Mouse (Mus musculus): ENCODE measurements around the gene Ncbp2.
"Not testable (repeated sequence)": the region's sequence is repeated elsewhere in the genome, so short reads cannot be mapped to it uniquely, and the experiment has no call there.

Ncbp2 gene

DNA sequence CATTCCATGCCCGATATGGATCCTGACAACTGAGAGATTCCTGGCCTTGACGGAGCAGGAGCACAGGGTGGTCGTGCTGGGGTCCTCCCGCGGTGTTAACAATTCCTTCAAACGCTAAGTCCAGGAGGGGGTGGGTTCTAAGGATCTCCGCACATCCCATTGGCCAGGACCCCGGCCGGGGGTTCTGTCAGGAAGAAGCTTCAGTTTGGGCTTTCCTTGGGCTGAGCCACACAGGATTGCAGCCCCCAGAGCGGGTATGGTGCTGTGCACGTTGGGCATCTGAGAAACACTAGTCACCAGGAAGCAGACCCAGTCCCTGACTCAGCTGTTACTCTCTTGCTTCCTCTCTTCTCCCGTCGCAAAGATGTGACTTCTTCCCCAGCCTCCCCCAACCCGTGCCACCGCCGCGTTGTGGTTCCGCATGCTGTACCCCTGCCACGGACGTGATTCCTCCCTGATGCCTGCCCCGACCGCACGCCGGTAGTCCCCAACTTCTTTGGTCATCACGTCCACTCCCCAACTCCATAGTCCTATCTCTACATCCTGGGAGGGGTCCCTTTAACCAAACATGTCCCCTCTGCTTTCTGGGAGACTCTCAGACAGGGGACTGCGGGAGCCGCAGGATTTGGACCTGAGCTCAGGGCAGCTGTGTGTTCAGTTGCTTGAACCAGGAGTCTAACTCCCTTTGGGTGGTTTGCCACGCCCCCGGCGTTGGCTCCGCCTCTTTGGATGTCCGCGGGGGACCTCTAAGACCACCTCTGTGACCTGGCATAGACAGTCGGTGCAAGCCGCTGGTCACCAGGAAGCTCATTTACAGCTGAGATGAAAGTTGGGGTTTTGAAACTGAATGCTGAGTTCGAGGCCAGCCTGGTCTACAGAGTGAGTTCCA, 13.0 kb upstream of the Ncbp2 start:
- DNase-seq: no peak

DNA sequence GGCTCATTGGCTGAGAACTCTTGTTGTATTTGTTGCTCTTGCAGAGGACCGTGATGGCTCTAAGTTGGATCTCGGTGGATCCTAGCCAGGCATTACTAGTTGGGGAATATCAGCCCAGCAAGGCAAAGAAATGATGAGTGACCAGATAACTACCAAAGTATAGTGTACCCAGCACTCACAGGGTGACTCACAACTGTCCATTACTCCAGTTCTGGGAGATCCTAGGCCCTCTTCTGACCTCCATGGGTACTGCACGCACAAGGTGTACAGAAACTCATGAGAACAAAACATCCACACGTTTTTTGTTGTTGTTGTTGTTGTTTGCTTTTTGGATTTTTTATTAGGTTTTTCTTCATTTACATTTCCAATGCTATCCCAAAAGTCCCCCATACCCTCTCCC, 11.7 kb upstream of the Ncbp2 start:
- DNase-seq: no peak

DNA sequence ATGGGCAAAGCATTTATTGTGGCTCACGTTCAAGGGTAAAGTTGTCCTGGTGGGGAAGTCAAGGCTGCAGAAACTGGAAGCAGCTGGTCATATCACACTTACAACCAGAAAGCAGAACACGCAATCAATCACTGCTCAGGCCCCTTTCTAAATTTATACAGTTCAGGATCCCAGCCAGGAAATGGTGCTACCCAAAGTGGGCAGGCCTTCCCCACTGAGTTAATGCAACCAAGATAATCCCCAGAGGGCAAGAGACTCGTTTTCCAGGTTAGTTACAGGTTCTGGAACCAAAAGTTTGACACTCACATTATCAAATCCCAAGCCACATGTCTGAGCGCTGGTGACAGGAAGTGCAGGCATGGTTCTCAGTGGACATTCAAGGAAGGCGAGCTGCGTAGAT, 9.5 kb upstream of the Ncbp2 start:
- DNase-seq: no peak

DNA sequence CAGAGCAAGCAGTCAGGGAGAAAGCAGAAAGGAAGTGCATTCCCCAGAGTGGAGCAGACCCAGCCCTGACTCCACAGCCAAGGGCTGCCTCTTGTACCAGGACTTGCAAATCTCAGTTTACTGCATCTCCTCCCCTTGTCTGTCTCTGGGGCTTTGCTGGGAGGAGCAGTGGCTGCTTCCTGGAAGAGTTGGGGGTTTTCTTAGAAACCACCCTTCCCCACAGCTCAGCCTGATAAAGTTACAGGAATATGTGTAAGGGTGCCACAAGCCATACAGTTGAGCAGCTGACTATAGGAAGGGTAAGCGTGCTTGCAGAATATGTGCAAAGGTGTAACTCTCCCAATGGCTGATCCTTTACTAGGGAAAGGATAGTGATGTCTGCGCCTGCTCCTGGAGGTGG, 7.7 kb upstream of the Ncbp2 start:
- no peak for DNase-seq

DNA sequence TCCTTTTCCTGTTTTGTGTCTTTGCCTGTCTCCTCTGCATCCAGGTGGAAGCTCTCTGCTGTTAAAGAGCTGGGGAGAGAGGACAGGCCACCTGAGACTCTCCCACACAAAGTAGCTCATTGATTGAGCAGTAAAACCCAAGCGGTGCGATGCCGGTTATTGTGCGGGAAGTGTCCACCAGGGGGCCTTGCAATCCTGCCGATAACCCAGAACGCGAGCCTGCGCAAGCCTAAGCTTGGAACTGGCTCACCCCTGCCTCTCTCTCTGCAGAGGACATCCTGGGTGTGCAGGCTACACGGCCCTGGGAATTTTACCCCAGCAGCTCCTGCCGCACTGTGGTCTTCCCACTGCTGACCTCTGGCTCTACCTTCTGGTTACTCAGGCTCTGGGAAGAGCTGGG, 4.3 kb upstream of the Ncbp2 start:
- DNase-seq: peak; percentile 72 to 92

DNA sequence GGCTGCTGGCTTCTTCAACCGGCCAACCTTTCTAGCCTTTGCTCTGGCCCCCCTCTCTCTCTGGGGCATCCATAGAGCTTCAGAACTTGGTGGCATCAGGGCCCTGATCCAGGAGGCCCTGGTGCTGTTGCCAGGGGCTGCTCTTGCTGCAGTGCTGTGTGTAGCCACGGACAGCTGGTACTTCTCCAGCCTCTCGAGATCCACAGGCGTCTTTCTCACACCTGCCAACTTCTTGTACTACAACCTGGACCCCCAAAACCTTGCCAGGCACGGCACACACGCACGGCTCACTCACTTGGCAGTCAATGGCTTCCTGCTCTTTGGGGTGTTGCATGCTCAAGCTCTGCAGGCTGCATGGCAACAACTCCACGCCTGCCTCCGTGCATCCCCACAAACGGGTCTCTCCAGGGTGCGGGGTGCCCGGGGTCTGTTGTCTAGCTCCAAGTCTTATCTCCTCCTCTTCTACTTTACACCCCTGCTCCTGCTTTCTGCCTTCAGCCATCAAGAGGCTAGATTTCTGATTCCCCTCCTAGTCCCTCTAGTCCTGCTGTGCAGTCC, 3.5 kb upstream of the Ncbp2 start:
- no peak for DNase-seq

DNA sequence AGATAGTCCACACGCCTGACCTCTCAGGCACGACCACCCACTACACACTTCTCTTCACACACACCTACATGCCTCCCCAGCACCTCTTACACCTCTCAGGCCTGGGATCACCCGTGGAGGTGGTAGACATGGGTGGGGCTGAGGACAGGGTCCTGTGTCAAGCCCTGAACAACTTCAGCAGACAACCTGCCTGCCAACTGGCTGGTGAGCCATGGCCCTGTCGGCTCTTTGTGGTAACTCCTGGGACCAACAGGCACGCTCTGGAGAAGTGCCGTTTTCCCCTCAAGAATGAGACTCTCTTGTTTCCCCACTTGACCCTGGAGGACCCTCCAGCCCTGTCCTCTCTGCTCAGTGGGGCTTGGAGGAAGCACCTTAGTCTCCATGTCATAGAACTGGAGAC, 2.9 kb upstream of the Ncbp2 start:
- DNase-seq: no peak

DNA sequence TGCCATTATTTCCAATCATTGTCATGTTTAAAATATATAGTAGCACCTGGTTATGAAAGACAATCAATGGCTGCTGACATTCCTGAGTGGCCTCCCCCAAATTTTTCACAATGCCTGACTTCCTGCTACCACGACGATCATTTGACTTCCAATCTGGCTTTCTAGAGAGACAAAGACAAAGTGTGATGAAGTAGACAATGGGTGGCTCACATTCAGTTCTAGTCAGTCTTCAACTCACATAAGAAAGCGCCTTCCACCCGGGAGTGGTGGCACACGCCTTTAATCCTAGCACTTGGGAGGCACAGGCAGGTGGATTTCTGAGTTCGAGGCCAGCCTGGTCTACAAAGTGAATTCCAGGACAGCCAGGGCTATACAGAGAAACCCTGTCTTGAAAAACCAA, 2.3 kb upstream of the Ncbp2 start:
- DNase-seq: not testable (repeated sequence)

DNA sequence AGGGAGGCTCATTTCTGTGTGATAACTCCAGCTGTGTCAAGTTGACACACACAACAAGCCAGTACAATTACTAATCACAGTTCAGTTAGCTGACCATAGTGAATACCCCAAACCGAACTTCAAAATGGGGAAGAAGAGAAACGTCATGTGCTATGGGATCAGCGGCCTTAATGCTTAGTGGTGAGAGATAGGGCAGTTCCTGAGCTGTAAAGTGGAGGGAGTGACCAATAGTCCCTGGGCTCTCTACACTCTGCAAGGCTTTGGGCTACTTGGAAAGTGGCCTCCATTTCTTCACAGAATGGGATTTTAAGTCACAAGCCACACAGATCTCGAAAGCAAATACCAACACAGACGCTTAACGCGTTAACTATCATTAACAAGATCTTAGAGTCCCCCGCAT, 980 bp upstream of the Ncbp2 start:
- DNase-seq: no peak

DNA sequence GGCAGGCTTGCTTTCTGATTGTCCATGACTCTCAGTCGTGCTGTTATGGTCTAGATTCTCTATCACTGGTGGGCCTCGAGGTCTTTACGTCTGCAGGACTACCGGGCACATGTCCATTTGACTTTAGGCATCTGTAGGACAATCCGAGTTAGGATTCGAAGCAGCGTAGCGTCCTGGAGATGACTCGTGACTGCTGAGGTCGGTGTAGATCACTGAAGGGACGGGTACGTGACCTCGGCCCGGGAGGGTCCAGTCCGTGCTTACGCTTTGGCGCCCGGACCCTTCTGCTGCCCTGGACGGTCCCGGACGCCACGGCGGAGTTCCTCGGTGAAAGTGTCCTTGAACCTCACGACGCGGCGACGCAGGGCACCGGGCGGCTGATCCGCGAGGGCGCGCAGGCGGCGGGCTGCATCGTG, 404 bp upstream of the Ncbp2 start:
- no peak for DNase-seq

DNA sequence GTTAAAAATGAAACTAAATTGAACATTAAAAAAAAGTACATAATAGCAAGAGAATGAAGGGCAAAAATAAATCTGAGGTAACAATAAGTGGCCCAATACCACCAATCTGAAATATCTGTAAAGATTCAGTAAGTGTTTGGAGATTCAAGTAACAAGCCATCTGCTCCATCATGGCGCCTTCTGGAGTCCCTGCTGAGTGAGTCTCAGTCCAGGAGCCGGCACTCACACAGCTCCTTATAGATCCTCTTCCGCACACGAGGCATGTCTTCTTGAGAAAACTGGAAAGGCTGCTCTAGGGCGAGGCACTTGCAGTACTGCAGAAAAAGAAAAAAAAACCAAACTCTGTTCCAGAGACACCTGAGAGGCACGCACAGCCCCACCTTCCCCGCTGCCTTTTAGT, 14.9 kb downstream of the Ncbp2 start:
- no peak for DNase-seq

DNA sequence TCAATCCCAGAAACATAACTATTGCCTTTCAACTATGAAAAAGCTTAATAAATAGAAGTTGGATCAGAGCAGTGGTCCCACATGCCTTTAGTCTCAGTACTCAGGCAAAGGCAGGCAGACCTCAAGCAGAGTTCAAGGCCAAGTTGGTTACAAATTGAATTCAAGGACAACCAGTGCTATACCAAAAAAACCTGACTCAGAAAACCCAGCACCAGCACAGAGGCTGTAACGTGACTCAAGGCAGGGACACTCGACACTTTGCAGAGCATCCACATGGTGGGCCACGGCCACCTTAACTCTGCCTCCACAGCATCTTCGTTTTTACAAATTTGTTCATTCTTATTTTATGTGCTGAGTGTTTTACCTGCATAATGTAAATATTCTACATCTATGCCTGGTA, 26.9 kb downstream of the Ncbp2 start:
- no peak for DNase-seq

DNA sequence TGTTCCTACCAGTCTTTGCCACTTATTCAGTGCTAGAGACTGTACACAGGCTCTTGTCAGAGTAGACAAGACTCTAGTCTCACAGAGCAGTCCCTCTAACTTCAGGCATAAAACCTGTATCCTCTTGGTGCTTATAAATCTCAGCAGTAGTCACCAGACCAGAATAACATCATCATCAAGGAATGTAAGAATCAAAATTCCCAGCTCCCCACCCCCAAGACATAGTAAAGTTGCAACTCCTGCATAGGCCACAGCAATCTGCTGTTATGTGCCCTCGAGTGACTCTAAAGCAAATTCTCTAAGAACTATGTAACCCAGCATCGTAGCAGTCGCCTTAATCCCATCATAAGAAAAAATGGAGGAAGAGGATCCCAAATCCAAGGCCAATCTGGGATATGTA, 31.2 kb downstream of the Ncbp2 start:
- DNase-seq: no peak

DNA sequence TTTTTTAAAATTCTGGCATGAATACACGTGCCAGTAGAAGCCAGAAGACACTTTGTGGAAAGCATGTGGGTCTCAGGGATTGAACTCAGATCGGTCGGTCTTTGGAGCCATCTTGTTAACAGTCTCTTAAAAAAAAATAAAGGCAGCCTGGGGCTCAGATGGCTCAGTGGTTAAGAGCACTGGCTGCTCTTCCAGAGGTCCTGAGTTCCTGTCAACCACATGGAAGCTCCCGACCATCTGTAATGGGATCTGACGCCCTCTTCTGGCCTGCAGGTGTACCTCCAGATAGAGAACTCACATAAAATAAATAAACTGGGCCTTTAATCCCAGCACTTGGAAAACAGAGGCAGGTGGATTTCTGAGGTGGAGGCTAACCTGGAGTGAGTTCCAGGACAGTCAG, 32.6 kb downstream of the Ncbp2 start:
- DNase-seq: peak in 1 of 2 experiments; percentile 10

DNA sequence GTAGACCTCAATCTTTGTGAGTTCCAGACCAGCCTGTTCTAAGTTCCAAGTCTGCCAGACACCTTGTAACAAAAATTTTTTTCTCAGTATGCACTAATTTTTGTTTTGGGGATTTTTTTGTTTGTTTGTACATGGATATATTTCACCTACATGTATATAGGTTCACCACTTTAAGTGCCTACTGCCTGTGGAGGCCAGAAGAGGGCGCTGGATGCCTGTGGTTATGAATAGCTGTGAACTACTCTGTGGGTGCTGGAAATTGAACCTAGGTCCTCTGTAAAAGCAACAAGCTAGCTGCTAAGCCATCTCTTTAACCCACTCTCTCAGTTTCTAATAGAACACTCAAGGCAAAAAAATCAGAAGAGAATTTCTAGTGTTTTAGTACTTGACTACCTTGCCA, 43.7 kb downstream of the Ncbp2 start:
- peak in 1 of 2 experiments; percentile 19 for DNase-seq

DNA sequence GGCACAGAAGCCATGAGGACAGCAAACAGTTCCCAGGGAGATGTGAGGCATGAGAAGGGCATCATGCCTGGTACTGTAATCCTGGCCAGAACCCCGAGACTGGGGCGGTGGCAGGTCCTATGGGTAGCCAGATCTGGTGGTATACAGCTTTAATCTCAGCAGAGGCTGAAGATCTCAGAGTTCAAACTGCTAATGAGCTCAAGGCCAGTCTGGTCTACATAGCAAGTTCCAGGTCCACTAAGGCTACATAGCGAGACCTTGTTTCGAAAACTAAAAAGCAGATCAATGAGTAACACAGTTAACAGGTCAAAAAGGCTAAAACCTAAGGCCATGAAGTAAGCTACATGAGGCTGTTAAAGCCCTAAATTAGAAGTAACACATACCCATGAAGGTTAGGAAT, 44.9 kb downstream of the Ncbp2 start:
- peak; percentile 8 to 11 for DNase-seq

DNA sequence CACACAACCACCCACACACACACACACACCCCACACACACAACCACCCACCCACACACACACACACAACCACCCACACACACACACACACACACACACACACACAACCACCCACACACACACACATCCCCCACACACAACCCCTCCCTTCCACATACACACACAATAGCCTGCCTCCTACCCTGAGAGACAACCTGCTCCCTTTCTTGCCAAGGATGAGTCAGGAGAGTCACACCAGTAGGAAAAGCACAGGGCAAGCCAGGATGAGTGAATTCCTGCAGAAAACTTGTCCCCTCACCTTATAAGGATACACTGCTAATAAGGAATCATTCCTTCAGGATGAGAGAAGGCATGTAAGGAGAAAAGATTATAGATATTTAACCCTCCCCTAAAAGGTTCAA, 45.6 kb downstream of the Ncbp2 start:
- no peak for DNase-seq

DNA sequence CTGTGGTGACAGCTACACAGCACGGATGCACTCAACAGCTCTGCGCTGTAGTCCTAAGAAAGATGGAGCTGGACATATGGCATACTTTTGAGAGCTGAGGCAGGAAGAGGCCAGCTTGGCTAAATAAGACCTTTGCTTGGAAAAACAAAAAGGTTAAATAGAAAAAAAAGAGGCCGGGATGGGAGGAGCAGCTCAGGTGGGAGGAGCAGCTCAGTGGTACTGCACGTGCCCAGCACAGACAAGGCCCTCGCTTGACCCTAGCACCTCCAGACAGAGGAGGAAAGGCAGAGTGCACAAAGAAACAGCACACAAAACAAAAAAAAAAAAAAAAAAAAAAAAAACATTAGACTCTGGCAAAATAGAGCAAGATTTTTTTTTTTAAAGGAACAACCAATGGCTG, 48.1 kb downstream of the Ncbp2 start:
- peak; percentile 9 to 55 for DNase-seq

DNA sequence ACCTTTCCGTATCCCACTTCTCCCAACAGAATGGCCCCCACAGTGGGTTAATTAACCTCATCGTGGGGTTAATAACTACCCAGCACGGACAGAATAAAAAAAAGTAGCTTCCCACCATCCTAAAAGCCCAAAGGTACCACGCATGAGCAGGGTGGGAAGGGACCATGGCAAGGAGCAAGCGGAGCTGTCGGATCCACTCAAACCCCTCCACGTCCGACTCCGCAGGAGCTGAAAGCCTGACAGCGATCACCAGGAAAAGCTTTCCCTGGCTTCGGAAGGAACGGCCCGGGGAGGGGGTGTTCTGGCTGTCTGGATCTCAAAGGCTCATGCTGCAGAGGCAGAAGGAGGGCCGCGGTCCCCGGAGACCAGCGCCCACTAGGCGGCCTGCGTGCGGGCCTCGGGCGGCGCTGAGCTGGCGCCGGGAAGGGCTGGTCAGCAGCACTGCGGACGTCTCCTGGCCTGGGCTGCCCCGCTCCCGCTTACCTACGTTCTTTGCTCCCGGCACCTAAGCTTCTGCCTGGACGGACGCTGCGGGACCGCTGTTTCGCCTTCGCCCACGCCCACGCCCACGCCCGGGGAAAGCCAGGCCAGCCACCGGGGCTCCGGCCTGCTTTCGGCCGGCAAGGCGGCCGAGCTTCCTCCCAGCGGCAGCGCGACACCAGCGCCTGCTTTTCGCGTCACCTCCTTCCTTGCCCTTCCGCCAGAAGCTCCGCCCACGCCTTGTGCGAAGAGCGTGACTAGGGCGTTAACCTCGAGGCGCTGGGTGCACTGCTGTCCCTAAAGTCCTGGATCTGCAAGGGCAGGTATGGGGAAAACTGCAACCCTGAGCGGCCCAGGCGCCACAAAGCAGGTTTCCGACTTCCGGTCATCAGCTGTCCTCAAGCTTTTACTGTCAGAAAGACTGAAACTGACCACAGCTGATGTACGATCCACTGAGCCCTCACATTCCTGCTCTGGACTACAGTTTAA, 54.5 kb downstream of the Ncbp2 start, which contains the start of gene Senp5:
Senp5 (minus strand) TSS at position 779 of the 969 bp plus-strand sequence.
- DNase-seq: peak; percentile 96

DNA sequence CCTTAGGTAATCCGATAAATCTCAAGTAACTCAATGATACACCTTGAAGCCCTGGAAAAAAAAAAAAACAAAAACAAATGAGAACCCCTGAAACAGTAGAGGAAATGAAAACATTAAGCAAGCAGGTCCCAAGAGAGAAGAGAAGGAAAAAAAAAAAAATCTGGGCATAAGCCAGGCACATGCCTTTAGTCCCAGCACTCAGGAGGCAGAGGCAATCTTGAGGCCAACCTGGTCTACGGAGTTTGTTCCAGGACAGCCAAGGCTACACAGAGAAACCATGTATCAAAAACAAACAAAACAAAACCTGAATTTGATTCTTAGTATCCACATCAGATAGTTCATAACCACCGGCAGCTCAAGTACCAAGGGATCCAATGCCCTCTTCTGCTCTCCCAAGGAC, 56.4 kb downstream of the Ncbp2 start:
- no peak for DNase-seq

DNA sequence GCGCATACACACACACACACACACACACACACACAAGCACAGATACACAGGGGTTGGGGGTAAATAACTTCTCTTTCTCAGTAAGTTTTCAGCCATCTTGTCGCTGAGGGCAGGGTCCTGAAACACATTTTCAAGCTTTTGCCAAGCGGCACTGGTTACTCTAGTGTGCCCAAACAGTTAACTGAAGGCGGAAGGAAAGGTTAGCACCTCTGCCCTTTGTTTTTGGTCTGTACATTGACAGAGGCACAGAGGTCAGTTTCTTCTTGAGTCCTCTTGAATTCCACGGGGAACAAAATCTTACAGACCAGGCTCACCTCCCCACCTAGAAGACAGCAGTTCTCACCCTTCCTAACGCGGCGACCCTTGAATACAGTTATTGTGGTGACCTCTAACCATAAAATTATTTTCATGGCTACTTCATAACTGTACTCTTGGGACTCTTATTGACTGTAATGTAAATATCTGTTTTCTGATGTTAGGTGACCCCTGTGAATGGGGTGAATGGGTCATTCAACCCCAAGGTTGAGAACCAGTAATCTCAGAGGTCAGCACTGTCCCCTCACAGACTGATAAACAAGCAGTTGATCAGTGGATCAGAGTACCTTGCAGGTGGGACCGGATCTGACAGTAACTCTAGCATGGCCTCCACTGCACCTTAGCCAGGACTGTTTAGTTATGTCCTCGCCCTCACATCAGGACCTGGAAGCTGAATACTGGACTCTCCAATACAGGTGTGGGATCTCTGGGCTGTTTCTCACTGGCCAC, 60.4 kb downstream of the Ncbp2 start:
- no peak for DNase-seq

DNA sequence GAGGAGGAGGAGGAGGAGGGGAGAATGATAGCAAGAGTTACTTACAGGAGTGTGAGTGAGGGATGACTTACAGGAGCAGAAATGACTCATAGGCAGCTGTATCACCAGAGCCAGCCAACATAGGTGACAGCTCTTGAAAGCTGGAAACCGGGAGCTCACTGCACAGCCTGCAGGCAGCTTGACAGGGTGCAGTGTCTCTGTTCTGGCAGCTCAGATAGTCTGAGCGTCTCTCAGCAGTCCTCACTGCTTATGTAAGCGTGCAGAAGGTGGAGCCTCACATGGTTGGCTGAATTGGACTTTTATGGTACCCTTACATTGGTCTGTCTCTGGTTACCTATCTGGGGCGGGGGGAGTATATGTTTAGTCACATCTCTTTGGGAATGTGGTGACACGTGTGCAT, 61.6 kb downstream of the Ncbp2 start:
- peak; percentile 39 to 44 for DNase-seq

DNA sequence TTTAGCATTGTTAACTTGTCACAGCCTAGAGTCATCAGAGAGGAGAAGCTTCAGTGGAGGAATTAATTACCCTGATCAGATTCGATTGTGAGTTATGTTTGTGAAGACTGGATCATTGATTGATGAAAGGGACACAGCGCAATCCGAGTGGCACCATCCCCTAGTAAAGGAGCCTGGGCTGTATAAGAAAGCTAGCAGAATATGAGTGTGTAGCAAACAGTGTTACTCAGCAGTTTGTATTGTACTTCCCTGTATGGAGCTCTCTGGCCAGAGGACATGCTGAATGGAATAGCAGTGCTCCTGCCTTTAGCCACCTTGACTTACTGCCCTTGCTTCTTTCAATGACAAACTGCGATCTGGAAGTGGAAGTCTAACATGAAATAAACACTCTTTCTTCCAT, 62.0 kb downstream of the Ncbp2 start:
- DNase-seq: no peak
